Mouse (Mus musculus) heart, embryonic 12.5 days (tissue): ENCODE data around the gene Tssk1. TPM values are rescaled to one million over a fixed set of nuclear protein-coding genes. Genes with fewer than 3 reads are reported as not detected.

Source experiments
- ATAC-seq: fragments of 200-750 bp; cut with Nextera tagmentation; 2 replicates; pipeline ENCODE4 v1.8.0; 2017; ENCODE audit warnings: moderate TSS enrichment, moderate library complexity; ENCODE audit not compliant: insufficient number of reproducible peaks, low FRiP score
- H3K27ac ChIP-seq: fragments of 300-500 bp; sonication (generic); 2 replicates; pipeline ENCODE4 v1.5.1; 2016; ENCODE audit warnings: mild to moderate bottlenecking, moderate library complexity; ENCODE audit not compliant: poor library complexity, severe bottlenecking
- H3K27me3 ChIP-seq: fragments of 300-500 bp; sonication (generic); replicated peaks from 2 replicates; pipeline ENCODE4 v1.6.1; 2016; ENCODE audit warnings: mild to moderate bottlenecking, moderate library complexity
- H3K36me3 ChIP-seq: fragments of 300-500 bp; sonication (generic); 2 replicates; pipeline ENCODE4 v1.6.1; 2016; ENCODE audit warnings: mild to moderate bottlenecking, moderate library complexity
- H3K4me1 ChIP-seq: fragments of 300-500 bp; sonication (generic); replicated peaks from 2 replicates; pipeline ENCODE4 v1.6.1; 2016; ENCODE audit warnings: mild to moderate bottlenecking
- H3K4me2 ChIP-seq: fragments of 300-500 bp; sonication (generic); 2 replicates; pipeline ENCODE4 v1.6.1; 2016; ENCODE audit warnings: mild to moderate bottlenecking, moderate library complexity
- H3K4me3 ChIP-seq: fragments of 300-500 bp; sonication (generic); 2 replicates; pipeline ENCODE4 v1.5.1; 2016; ENCODE audit warnings: mild to moderate bottlenecking
- H3K9ac ChIP-seq: fragments of 300-500 bp; sonication (generic); 2 replicates; pipeline ENCODE4 v1.6.1; 2016; ENCODE audit warnings: mild to moderate bottlenecking, moderate library complexity
- H3K9me3 ChIP-seq: fragments of 300-500 bp; sonication (generic); replicated peaks from 2 replicates; pipeline ENCODE4 v1.6.1; 2016; ENCODE audit warnings: mild to moderate bottlenecking, moderate library complexity
- WGBS: fragments of 180-500 bp; shearing (Covaris S2); methylation state at CpG from one replicate; pipeline ENCODE4 v1.1.7; 2016; 5-methylcytosine and 5-hydroxymethylcytosine counted together
- polyA plus RNA-seq: library from polyadenylated mRNA; unstranded; fragments of >200 nt; fragmentation: Nextera tagmentation; extraction: Ambion mirVana; gene quantifications from 2 replicates; pipeline ENCODE4 v1.2.1, GENCODE M21; 2016

Gene Tssk1
- polyA plus RNA-seq, 1 experiment from 2014 or later, result 0.04 TPM

GRCm38 (mm10) chr16:17896091-17896490, 2.1 kb downstream of the Tssk1 start:
- H3K4me1 ChIP-seq, result peaks cover 9% of the 10 kb centered on the region; the same call in 1 of the 2 replicates
- peaks cover 30% of the 10 kb centered on the region for H3K36me3 ChIP-seq
- H3K27me3 ChIP-seq, result no peaks in the 10 kb centered on the region
- H3K9ac ChIP-seq, result no peak overlapping the region
- H3K4me2 ChIP-seq, result no peak overlapping the region
- no peak overlapping the region for H3K27ac ChIP-seq
- H3K9me3 ChIP-seq, result no peaks in the 10 kb centered on the region
- ATAC-seq, result no peak
- no peak overlapping the region for H3K4me3 ChIP-seq

GRCm38 (mm10) chr16:17898462-17898861, 4.4 kb downstream of the Tssk1 start, which contains the start of the genes Dgcr2 and Tssk2:
Gene Dgcr2, minus strand, starts transcription at chr16:17898562.
Gene Tssk2, plus strand, starts transcription at chr16:17898637.
- no peak within 1 kb of the TSS for H3K4me2 ChIP-seq
- H3K4me3 ChIP-seq, result no peak within 1 kb of the TSS
- no peaks in the 10 kb centered on the region for H3K27me3 ChIP-seq
- ATAC-seq, result no peak
- peaks cover 53% of the 10 kb centered on the region for H3K36me3 ChIP-seq
- no peaks in the 10 kb centered on the region for H3K9me3 ChIP-seq
- H3K9ac ChIP-seq, result no peak within 1 kb of the TSS
- WGBS, result 86% methylated on average over 14 of the region's 14 CpGs
- H3K27ac ChIP-seq, result no peak within 1 kb of the TSS
- no peaks in the 10 kb centered on the region for H3K4me1 ChIP-seq

GRCm38 (mm10) chr16:17911052-17911595, 17.1 kb downstream of the Tssk1 start, which contains the start of gene Ess2:
Gene Ess2, minus strand, starts transcription at chr16:17911348.
- no peak within 1 kb of the TSS for H3K27ac ChIP-seq
- H3K36me3 ChIP-seq, result peaks cover 33% of the 10 kb centered on the region
- H3K9ac ChIP-seq, result peak within 1 kb of the TSS; percentile 79
- peak within 1 kb of the TSS; percentile 88 for H3K4me2 ChIP-seq
- H3K27me3 ChIP-seq, result peaks cover 46% of the 10 kb centered on the region
- H3K4me1 ChIP-seq, result peaks cover 19% of the 10 kb centered on the region
- WGBS, result under 1% methylated on average over 35 of the region's 35 CpGs
- H3K9me3 ChIP-seq, result no peaks in the 10 kb centered on the region
- peak within 1 kb of the TSS; percentile 89 for H3K4me3 ChIP-seq
- peak; percentile 91 for ATAC-seq

- Histone ChIP-seq H3K4me1 (peaks cover 19% of the 10 kb centered on the region), H3K27ac (no peak within 1 kb of the TSS), H3K9me3 (0 out of 2 replicates have a peak, but pooled peaks cover 3% of the 10 kb centered on the region), H3K9ac (peak within 1 kb of the TSS; percentile 24; the same call in 1 of the 2 replicates), H3K4me3 (peak within 1 kb of the TSS; percentile 43), H3K4me2 (peak within 1 kb of the TSS; percentile 64), H3K27me3 (peaks cover 70% of the 10 kb centered on the region), H3K36me3 (no peaks in the 10 kb centered on the region)
- ATAC-seq, result no peak
- WGBS, result under 1% methylated on average over 106 of the region's 106 CpGs
These were observed 20.6 kb downstream of the Tssk1 start, which contains the start of gene Gsc2 for GRCm38 (mm10) chr16:17914307-17915249. Gene Gsc2, minus strand, starts transcription at chr16:17915059.

GRCm38 (mm10) chr16:17920586-17920985, 26.6 kb downstream of the Tssk1 start:
- Histone ChIP-seq H3K9ac (peak overlapping the region; percentile 48), H3K27ac (no peak overlapping the region), H3K9me3 (0 out of 2 replicates have a peak, but pooled peaks cover 3% of the 10 kb centered on the region), H3K36me3 (peaks cover 9% of the 10 kb centered on the region), H3K4me3 (peak overlapping the region; percentile 70), H3K4me2 (peak overlapping the region; percentile 95), H3K27me3 (peaks cover 44% of the 10 kb centered on the region), H3K4me1 (peaks cover 18% of the 10 kb centered on the region)
- no peak for ATAC-seq
- 5% methylated on average over 20 of the region's 20 CpGs for WGBS

- Histone ChIP-seq H3K4me3 (peak overlapping the region; percentile 70), H3K4me2 (peak overlapping the region; percentile 95), H3K27ac (peak overlapping the region; percentile 72), H3K36me3 (peaks cover 17% of the 10 kb centered on the region), H3K4me1 (peaks cover 18% of the 10 kb centered on the region), H3K9ac (peak overlapping the region; percentile 90), H3K9me3 (0 out of 2 replicates have a peak, but pooled peaks cover 3% of the 10 kb centered on the region), H3K27me3 (peaks cover 35% of the 10 kb centered on the region)
- WGBS, result 2% methylated on average over 45 of the region's 47 CpGs
- peak; percentile 94 for ATAC-seq
These were observed 27.5 kb downstream of the Tssk1 start for GRCm38 (mm10) chr16:17921325-17922162.

GRCm38 (mm10) chr16:17922163-17922538, 28.1 kb downstream of the Tssk1 start:
- Histone ChIP-seq H3K9ac (peak overlapping the region; percentile 90), H3K27ac (peak overlapping the region; percentile 63), H3K27me3 (peaks cover 29% of the 10 kb centered on the region), H3K36me3 (peaks cover 17% of the 10 kb centered on the region), H3K4me3 (peak overlapping the region; percentile 70), H3K4me1 (peaks cover 24% of the 10 kb centered on the region), H3K9me3 (0 out of 2 replicates have a peak, but pooled peaks cover 3% of the 10 kb centered on the region), H3K4me2 (peak overlapping the region; percentile 95)
- under 1% methylated on average over 14 of the region's 14 CpGs for WGBS
- ATAC-seq, result peak; percentile 3

GRCm38 (mm10) chr16:17927351-17928082, 33.5 kb downstream of the Tssk1 start:
- WGBS, result under 1% methylated on average over 70 of the region's 72 CpGs

GRCm38 (mm10) chr16:17928087-17928580, 34.1 kb downstream of the Tssk1 start, which contains the start of gene Slc25a1:
Gene Slc25a1, minus strand, starts transcription at chr16:17928219.
- H3K4me3 ChIP-seq, result peak within 1 kb of the TSS; percentile 71
- peak; percentile 89 for ATAC-seq
- H3K36me3 ChIP-seq, result peaks cover 17% of the 10 kb centered on the region
- H3K27me3 ChIP-seq, result no peaks in the 10 kb centered on the region
- H3K4me2 ChIP-seq, result peak within 1 kb of the TSS; percentile 94
- H3K9ac ChIP-seq, result peak within 1 kb of the TSS; percentile 83
- under 1% methylated on average over 47 of the region's 47 CpGs for WGBS
- H3K9me3 ChIP-seq, result no peaks in the 10 kb centered on the region
- H3K27ac ChIP-seq, result peak within 1 kb of the TSS; percentile 9
- H3K4me1 ChIP-seq, result peaks cover 7% of the 10 kb centered on the region; the same call in 1 of the 2 replicates

More at GRCm38 (mm10) chr16:17927351-17928082, 33.5 kb downstream of the Tssk1 start:
- H3K4me2 ChIP-seq, result peak overlapping the region; percentile 94
- H3K27me3 ChIP-seq, result no peaks in the 10 kb centered on the region
- H3K4me3 ChIP-seq, result peak overlapping the region; percentile 71
- peak; percentile 58 for ATAC-seq
- H3K9ac ChIP-seq, result peak overlapping the region; percentile 83
- peaks cover 17% of the 10 kb centered on the region for H3K36me3 ChIP-seq
- no peaks in the 10 kb centered on the region for H3K9me3 ChIP-seq
- H3K4me1 ChIP-seq, result peaks cover 11% of the 10 kb centered on the region
- H3K27ac ChIP-seq, result peak overlapping the region; percentile 9
